Mouse (Mus musculus): ENCODE measurements around the gene E2f6. TPM values are rescaled to one million over a fixed set of nuclear protein-coding genes. Genes with fewer than 3 reads are reported as not detected.
A peak's percentile ranks its signal among the peaks of the same experiment; 100 is the strongest.

E2f6 gene
- total RNA-seq, 1 experiment from 2014 or later, result 7.3 TPM

DNA sequence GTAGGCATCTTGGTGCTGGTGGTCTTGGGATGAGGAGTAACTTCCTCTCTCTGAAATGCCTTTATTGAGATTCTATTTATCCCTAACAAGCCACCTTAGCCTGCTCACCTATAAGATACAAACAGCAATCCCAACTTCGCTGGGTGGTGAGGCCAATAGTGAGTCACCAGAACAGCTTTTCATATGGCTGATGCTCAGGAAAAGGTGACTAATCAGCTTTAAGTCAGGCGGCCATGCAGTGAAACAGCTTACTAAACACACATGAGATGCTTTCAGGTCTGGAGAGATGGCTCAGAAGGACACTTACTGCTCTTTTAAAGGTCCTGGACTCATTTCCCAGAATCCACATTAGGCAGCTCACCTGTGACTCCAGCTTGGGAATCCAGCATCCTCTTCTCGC is 15.0 kb upstream of the E2f6 start:
- no peak for ATAC-seq (ENCODE audit: extremely low read depth, insufficient number of reproducible peaks, low FRiP score, poor library complexity, severe bottlenecking)

- ATAC-seq (ENCODE audit: extremely low read depth, insufficient number of reproducible peaks, low FRiP score, poor library complexity, severe bottlenecking), result no peak
Measured at GRCm38 (mm10) chr12:16798894-16799293, 11.9 kb upstream of the E2f6 start.

DNA sequence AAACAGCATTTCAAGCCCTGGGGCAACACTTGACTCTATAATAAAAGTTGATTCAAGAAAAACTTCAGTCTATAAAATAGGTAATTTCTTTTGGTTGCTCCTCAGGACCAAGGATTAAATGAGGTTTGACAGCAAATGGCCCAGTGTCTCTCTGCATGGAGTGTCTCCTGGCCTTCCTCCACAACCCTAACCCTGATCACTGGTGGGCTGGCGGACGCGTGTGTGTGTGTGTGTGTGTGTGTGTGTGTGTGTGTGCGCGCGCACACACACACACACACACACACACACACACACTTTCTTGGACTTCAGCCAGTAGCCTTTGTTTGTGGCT is 10.9 kb upstream of the E2f6 start:
- ATAC-seq (ENCODE audit: extremely low read depth, insufficient number of reproducible peaks, low FRiP score, poor library complexity, severe bottlenecking), result no peak

DNA sequence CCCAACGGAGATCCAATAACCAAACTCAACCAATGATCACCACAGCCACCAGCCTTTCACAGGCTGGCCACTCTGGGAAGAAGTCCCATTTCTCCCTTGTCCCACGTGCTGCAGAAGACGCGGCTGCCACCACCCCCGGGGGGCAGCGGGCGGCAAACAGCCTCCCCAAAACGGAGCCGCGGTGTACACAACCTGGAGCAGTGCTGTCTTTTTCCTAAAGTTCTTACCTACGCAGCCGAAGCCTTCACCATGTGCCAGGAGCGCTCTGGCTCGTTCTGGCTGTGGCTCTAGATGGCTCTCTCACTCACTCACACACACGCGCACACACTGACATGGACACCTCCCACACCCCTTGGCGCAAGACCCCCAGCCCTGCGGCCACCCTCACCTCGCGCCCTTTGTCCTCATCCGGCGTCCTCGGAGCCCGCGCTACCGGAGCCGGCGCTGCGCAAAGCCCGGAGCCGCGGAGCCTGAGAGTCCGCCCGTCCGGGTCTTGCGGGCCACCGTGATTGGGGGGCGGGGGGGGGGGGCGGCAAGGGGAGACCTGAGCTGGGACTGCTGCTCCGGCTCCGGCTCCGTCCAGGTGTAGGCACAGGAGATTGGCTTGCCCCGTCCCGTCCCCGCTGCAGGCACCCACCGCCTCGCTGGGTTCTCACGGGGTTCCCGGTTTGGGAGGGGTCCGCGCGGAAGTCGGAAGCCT is 10.4 kb upstream of the E2f6 start, which contains the start of gene Greb1:
Gene Greb1 (minus strand): TSS at position 628 of the 700 bp plus-strand sequence.
- no peak for ATAC-seq (ENCODE audit: extremely low read depth, insufficient number of reproducible peaks, low FRiP score, poor library complexity, severe bottlenecking)

GRCm38 (mm10) chr12:16800959-16801315 is 9.8 kb upstream of the E2f6 start:
- no peak for ATAC-seq (ENCODE audit: extremely low read depth, insufficient number of reproducible peaks, low FRiP score, poor library complexity, severe bottlenecking)

- no peak for ATAC-seq (ENCODE audit: extremely low read depth, insufficient number of reproducible peaks, low FRiP score, poor library complexity, severe bottlenecking)
Measured at GRCm38 (mm10) chr12:16803237-16803955, 7.4 kb upstream of the E2f6 start.

- ATAC-seq (ENCODE audit: extremely low read depth, insufficient number of reproducible peaks, low FRiP score, poor library complexity, severe bottlenecking), result no peak
Measured at GRCm38 (mm10) chr12:16803956-16804430, 6.8 kb upstream of the E2f6 start.

GRCm38 (mm10) chr12:16805511-16805910 is 5.3 kb upstream of the E2f6 start:
- ATAC-seq (ENCODE audit: extremely low read depth, insufficient number of reproducible peaks, low FRiP score, poor library complexity, severe bottlenecking), result peak; percentile 87

GRCm38 (mm10) chr12:16808045-16808444 is 2.7 kb upstream of the E2f6 start:
- ATAC-seq (ENCODE audit: extremely low read depth, insufficient number of reproducible peaks, low FRiP score, poor library complexity, severe bottlenecking), result peak; percentile 35; the same call in 1 of the 2 replicates

- no peak for ATAC-seq (ENCODE audit: extremely low read depth, insufficient number of reproducible peaks, low FRiP score, poor library complexity, severe bottlenecking)
Measured at GRCm38 (mm10) chr12:16811477-16811876, 714 bp downstream of the E2f6 start.

GRCm38 (mm10) chr12:16817147-16817546 is 6.4 kb downstream of the E2f6 start:
- no peak for ATAC-seq (ENCODE audit: extremely low read depth, insufficient number of reproducible peaks, low FRiP score, poor library complexity, severe bottlenecking)

DNA sequence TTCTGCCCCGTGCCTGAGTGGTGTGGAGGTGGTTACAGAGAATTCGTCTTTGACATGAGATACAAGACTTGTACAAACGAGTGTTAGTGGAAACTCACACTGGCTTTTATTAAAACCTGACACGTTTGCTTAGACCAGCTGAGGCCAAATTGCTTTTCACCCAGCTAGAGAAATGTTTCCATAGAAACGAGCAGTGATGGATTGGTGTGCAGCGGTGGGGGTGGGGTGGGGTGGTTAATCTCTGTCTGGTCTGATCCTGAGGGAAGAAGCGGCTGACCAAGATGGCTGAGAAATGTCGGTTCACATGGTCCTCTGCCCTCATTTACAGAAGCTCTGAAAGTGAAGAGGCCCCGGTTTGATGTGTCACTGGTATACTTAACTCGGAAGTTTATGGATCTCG is 7.8 kb downstream of the E2f6 start:
- ATAC-seq (ENCODE audit: extremely low read depth, insufficient number of reproducible peaks, low FRiP score, poor library complexity, severe bottlenecking), result no peak

GRCm38 (mm10) chr12:16820761-16821160 is 10.0 kb downstream of the E2f6 start:
- ATAC-seq (ENCODE audit: extremely low read depth, insufficient number of reproducible peaks, low FRiP score, poor library complexity, severe bottlenecking), result no peak

DNA sequence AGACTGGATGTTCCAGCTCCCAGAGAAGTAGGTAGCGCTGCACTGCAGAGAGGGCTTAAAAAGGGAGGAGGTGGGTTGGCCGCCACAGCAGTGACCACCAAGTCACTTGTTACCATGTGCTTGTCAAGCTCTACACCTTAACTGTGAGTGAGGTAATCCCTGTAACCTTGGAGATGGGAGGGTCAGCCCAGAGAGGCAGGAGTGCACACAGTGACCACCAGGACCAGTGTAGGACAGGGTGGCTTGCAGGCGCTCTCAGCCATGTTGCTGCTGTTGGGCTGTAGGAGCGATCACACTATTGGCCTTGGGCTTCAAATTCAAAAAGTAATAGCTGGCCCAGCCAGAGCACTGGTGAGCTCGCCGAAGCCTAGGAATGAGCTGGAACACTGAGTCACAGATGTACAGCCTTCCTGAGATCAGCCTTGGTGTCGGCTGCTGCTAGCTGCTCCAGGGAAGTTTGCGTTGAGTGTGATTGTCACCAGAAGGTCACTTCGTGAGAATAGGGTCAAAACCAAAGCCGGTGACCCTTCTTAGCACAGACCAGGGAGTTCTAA is 11.5 kb downstream of the E2f6 start:
- ATAC-seq (ENCODE audit: extremely low read depth, insufficient number of reproducible peaks, low FRiP score, poor library complexity, severe bottlenecking), result no peak

- no peak for ATAC-seq (ENCODE audit: extremely low read depth, insufficient number of reproducible peaks, low FRiP score, poor library complexity, severe bottlenecking)
Measured at GRCm38 (mm10) chr12:16823701-16824100, 12.9 kb downstream of the E2f6 start.

GRCm38 (mm10) chr12:16828505-16828904 is 17.7 kb downstream of the E2f6 start:
- 0 out of 2 replicates have a peak, but pooled peaks have one; percentile 25 for ATAC-seq (ENCODE audit: extremely low read depth, insufficient number of reproducible peaks, low FRiP score, poor library complexity, severe bottlenecking)

DNA sequence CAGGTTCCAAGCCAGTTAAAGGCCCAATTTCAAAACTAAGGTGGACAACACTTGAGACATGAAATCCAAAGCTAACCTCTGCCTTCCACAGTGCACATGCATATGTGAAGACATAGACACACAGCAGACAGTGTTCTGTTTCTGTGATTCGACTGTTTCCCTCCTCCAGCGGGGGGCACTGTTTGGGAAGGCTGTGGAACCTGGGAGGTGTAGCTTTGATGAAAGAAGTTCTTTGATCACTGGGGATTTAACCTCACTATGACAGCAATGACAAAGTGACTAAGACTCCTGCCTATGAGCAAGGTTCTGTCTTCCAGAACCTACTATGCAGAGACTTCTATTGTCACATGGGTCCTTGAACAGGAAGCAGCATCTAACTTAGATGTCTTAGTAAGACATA is 19.0 kb downstream of the E2f6 start:
- ATAC-seq (ENCODE audit: extremely low read depth, insufficient number of reproducible peaks, low FRiP score, poor library complexity, severe bottlenecking), result no peak

DNA sequence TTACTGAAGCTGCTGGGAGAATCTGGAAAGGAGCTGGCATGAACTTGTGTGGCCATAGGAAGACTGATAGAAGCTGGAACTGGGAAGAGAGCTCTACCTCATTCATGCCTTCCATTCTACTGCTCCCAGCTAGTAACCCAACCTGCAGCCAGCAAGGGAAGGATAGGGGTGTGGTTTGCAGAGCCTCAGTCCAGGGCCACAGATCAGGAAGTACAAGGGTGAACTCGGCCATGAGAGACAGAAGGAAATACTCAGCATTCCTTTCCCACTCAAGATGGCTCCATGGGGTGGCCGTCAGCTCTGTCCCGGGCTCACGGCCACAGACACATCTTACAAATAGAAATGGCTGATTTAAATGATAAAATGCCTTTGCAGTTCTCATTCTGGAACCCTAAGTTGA is 20.3 kb downstream of the E2f6 start:
- no peak for ATAC-seq (ENCODE audit: extremely low read depth, insufficient number of reproducible peaks, low FRiP score, poor library complexity, severe bottlenecking)

- no peak for ATAC-seq (ENCODE audit: extremely low read depth, insufficient number of reproducible peaks, low FRiP score, poor library complexity, severe bottlenecking)
Measured at GRCm38 (mm10) chr12:16834701-16835100, 23.9 kb downstream of the E2f6 start.

GRCm38 (mm10) chr12:16836188-16836587 is 25.4 kb downstream of the E2f6 start:
- no peak for ATAC-seq (ENCODE audit: extremely low read depth, insufficient number of reproducible peaks, low FRiP score, poor library complexity, severe bottlenecking)

Measured in neutrophil, adult 5-6 weeks (primary cell).